Mouse (Mus musculus) E14TG2a.4 (cell line): Measurements from ENCODE around the gene Fam169a.
"Not testable (repeated sequence)": the region's sequence is repeated elsewhere in the genome, so short reads cannot be mapped to it uniquely, and the experiment has no call there.

Experiments
- CTCF ChIP-seq: conservative IDR thresholded peaks from 2 replicates; pipeline ENCODE4 v1.5.1; 2014; ENCODE audit warnings: low read length
- POU5F1 ChIP-seq: IDR thresholded peaks from 2 replicates; pipeline ENCODE4 v1.6.1; 2014; ENCODE audit warnings: low read length, borderline replicate concordance

DNA sequence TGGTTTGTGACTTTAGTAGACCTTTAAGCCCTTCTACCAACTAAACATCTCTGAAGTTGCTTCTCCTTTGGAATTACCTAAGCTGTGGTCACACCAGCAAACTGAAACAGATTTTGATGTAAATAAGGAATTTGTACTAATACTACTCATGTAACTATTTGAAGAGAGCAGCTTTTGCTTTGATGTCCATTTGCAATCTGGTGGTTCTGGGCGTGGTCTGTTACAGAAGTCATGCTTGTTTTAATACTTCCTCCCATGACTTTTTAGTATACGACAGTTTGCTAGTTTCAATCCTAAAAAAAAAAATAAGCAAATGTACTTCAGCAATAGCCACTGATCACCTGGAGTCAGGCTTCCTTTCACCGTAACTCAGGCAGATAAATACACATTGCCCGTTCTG is 62.6 kb downstream of the Fam169a start:
- TF ChIP-seq CTCF, POU5F1: not testable (repeated sequence)
